Mouse (Mus musculus) frontal cortex, adult (tissue): ENCODE measurements around the gene Phrf1.

Experiments used
- ATAC-seq: cut with Nextera tagmentation; 2 replicates; pipeline ENCODE4 v1.9.2; 2017; ENCODE audit warnings: mild to moderate bottlenecking, moderate library complexity, mixed read lengths; ENCODE audit not compliant: low TSS enrichment

The Phrf1 gene

GRCm38 (mm10) chr7:141256159-141256558, 27.6 kb downstream of the Phrf1 start:
- ATAC-seq: no peak

GRCm38 (mm10) chr7:141261480-141261879, 32.9 kb downstream of the Phrf1 start:
- no peak for ATAC-seq

GRCm38 (mm10) chr7:141263640-141264039, 35.1 kb downstream of the Phrf1 start:
- no peak for ATAC-seq

- ATAC-seq: no peak
Measured at GRCm38 (mm10) chr7:141264041-141264700, 35.6 kb downstream of the Phrf1 start.

- 0 out of 2 replicates have a peak, but pooled peaks have one; percentile 16 for ATAC-seq
Measured at GRCm38 (mm10) chr7:141264761-141265410, 36.3 kb downstream of the Phrf1 start.

- 0 out of 2 replicates have a peak, but pooled peaks have one; percentile 6 for ATAC-seq
Measured at GRCm38 (mm10) chr7:141265411-141265738, 36.8 kb downstream of the Phrf1 start.

GRCm38 (mm10) chr7:141265739-141266561, 37.4 kb downstream of the Phrf1 start, which contains the start of gene Irf7:
Gene Irf7, minus strand, starts transcription at chr7:141266481.
- peak; percentile 48; the same call in 1 of the 2 replicates for ATAC-seq

- no peak for ATAC-seq
Measured at GRCm38 (mm10) chr7:141268466-141269272, 40.1 kb downstream of the Phrf1 start.

GRCm38 (mm10) chr7:141269273-141269545, 40.6 kb downstream of the Phrf1 start:
- ATAC-seq: no peak

GRCm38 (mm10) chr7:141270631-141271030, 42.0 kb downstream of the Phrf1 start:
- ATAC-seq: no peak

GRCm38 (mm10) chr7:141275356-141275755, 46.8 kb downstream of the Phrf1 start:
- ATAC-seq: no peak

GRCm38 (mm10) chr7:141276546-141276945, 48.0 kb downstream of the Phrf1 start, which contains the start of gene Cdhr5:
Gene Cdhr5, minus strand, starts transcription at chr7:141276786.
- no peak for ATAC-seq

- ATAC-seq: no peak
Measured at GRCm38 (mm10) chr7:141277701-141278678, 49.4 kb downstream of the Phrf1 start.

GRCm38 (mm10) chr7:141278766-141279590, 50.4 kb downstream of the Phrf1 start, which contains the start of gene Sct:
Gene Sct, minus strand, starts transcription at chr7:141279133.
- peak; percentile 41; the same call in 1 of the 2 replicates for ATAC-seq

- no peak for ATAC-seq
Measured at GRCm38 (mm10) chr7:141281442-141281841, 52.9 kb downstream of the Phrf1 start.

GRCm38 (mm10) chr7:141282756-141283155, 54.2 kb downstream of the Phrf1 start:
- no peak for ATAC-seq

- no peak for ATAC-seq
Measured at GRCm38 (mm10) chr7:141288042-141288441, 59.5 kb downstream of the Phrf1 start.

- ATAC-seq: peak; percentile 72; the same call in 1 of the 2 replicates
Measured at GRCm38 (mm10) chr7:141291921-141292582, 63.5 kb downstream of the Phrf1 start, which contains the start of gene Drd4. Gene Drd4, plus strand, starts transcription at chr7:141292006.
